Mouse (Mus musculus): Measurements from ENCODE around the gene Tmem198.
A peak's percentile ranks its signal among the peaks of the same experiment; 100 is the strongest.

The Tmem198 gene

GRCm38 (mm10) chr1:75478916-75479634, at the start of gene Tmem198, which contains the start of gene Chpf:
TSS of gene Tmem198 (plus strand) at chr1:75479532.
TSS of gene Chpf (minus strand) at chr1:75479307.
- peak; percentile 98 for DNase-seq

- peak; percentile 89 for DNase-seq
Measured at GRCm38 (mm10) chr1:75435475-75436328, 43.6 kb upstream of the Tmem198 start, which contains the start of gene Gmppa. TSS of gene Gmppa (plus strand) at chr1:75435930.

GRCm38 (mm10) chr1:75438782-75439181, 40.5 kb upstream of the Tmem198 start:
- no peak for DNase-seq

- DNase-seq: no peak
Measured at GRCm38 (mm10) chr1:75440661-75441060, 38.7 kb upstream of the Tmem198 start.

GRCm38 (mm10) chr1:75441471-75441996, 37.8 kb upstream of the Tmem198 start:
- no peak for DNase-seq

GRCm38 (mm10) chr1:75442171-75442570, 37.2 kb upstream of the Tmem198 start:
- DNase-seq: no peak

GRCm38 (mm10) chr1:75442811-75443210, 36.5 kb upstream of the Tmem198 start:
- no peak for DNase-seq

GRCm38 (mm10) chr1:75443247-75444024, 35.9 kb upstream of the Tmem198 start:
- DNase-seq: no peak

- no peak for DNase-seq
Measured at GRCm38 (mm10) chr1:75444208-75444607, 35.1 kb upstream of the Tmem198 start.

- no peak for DNase-seq
Measured at GRCm38 (mm10) chr1:75445141-75445701, 34.1 kb upstream of the Tmem198 start.

- DNase-seq: peak; percentile 73
Measured at GRCm38 (mm10) chr1:75445751-75446611, 33.4 kb upstream of the Tmem198 start.

- peak; percentile 24 for DNase-seq
Measured at GRCm38 (mm10) chr1:75446656-75447055, 32.7 kb upstream of the Tmem198 start.

GRCm38 (mm10) chr1:75447265-75448051, 31.9 kb upstream of the Tmem198 start:
- no peak for DNase-seq

GRCm38 (mm10) chr1:75448052-75448431, 31.3 kb upstream of the Tmem198 start:
- no peak for DNase-seq

- no peak for DNase-seq
Measured at GRCm38 (mm10) chr1:75448937-75449336, 30.4 kb upstream of the Tmem198 start.

- DNase-seq: no peak
Measured at GRCm38 (mm10) chr1:75449377-75450135, 29.8 kb upstream of the Tmem198 start.

- no peak for DNase-seq
Measured at GRCm38 (mm10) chr1:75450314-75451005, 28.9 kb upstream of the Tmem198 start, which contains the start of gene Asic4. TSS of gene Asic4 (plus strand) at chr1:75450436.

- DNase-seq: no peak
Measured at GRCm38 (mm10) chr1:75451900-75452299, 27.4 kb upstream of the Tmem198 start.

- DNase-seq: no peak
Measured at GRCm38 (mm10) chr1:75455433-75455832, 23.9 kb upstream of the Tmem198 start.

Measured in kidney, postnatal 14 days (tissue).